ENCODE assay signal across 8 mouse cellular contexts in genomic region chr19:8976535-8976934, GRCm38 (mm10). TPM values are rescaled to one million over a fixed set of nuclear protein-coding genes. Genes with fewer than 3 reads are reported as not detected.
DNase-seq lines count a peak whose midpoint lies in the region; ATAC-seq and TF ChIP-seq lines count a peak whose summit lies in the region.

No protein-coding gene starts in this region.

- peaks cover 3% of the 10 kb centered on the region; the same call in 1 of the 2 replicates for H3K36me3 ChIP-seq in testis, adult 2 months (ENCODE audit: control insufficient read depth, insufficient read depth, low read length)
- H3K36me3 ChIP-seq in stomach, postnatal 0 days (ENCODE audit: control insufficient read depth, insufficient read depth, low read length): peaks cover 47% of the 10 kb centered on the region

- no peak for DNase-seq in testis, postnatal 14 days (ENCODE audit: low spot score)
- DNase-seq in c-Kit-positive CD71-positive TER-119-negative erythroid progenitor cells, embryonic 14.5 days (ENCODE audit: low read depth): peak; percentile 40
- peak; percentile 60 to 68 for DNase-seq in gastrocnemius, adult 8-10 months (ENCODE audit: low spot score in 2 of 2)
- peak; percentile 59 for DNase-seq in kidney, adult 9 months
- peak; percentile 66 to 70 for DNase-seq in lung, postnatal 4 days
- DNase-seq in stomach, postnatal 0 days (ENCODE audit: low spot score): peak; percentile 70
- DNase-seq in c-Kit-positive CD71-positive TER-119-positive erythroid progenitor cells, embryonic 14.5 days (ENCODE audit: low spot score): no peak

- no peak overlapping the region for H3K4me3 ChIP-seq in testis, adult 2 months (ENCODE audit: control insufficient read depth, low read depth, low read length)
- no peak overlapping the region for H3K4me3 ChIP-seq in stomach, postnatal 0 days (ENCODE audit: low read depth, low read length)

- WGBS in stomach, postnatal 0 days: 40% methylated on average over 3 of the region's 3 CpGs

- TF ChIP-seq CTCF in testis, adult 2 months (IDR thresholded peaks at IDR 0.05; ENCODE audit: control insufficient read depth, insufficient read depth, insufficient replicate concordance, low read depth, low read length): peak; percentile 48; the same call in 1 of the 2 replicates
- peak; percentile 94 for TF ChIP-seq CTCF in stomach, postnatal 0 days (IDR thresholded peaks at IDR 0.05; ENCODE audit: low read depth)

- TF ChIP-seq POLR2A in testis, adult 2 months (IDR thresholded peaks at IDR 0.05; ENCODE audit: control insufficient read depth, low read depth, low read length): no peak

- H3K9ac ChIP-seq in stomach, postnatal 0 days (ENCODE audit: low read length): no peak overlapping the region

- H3K4me1 ChIP-seq in testis, adult 2 months (ENCODE audit: control insufficient read depth, insufficient read depth, low read length): no peaks in the 10 kb centered on the region
- no peaks in the 10 kb centered on the region for H3K4me1 ChIP-seq in stomach, postnatal 0 days (replicated peaks; ENCODE audit: control insufficient read depth, insufficient read depth)

- H3K9me3 ChIP-seq in stomach, postnatal 0 days (ENCODE audit: control insufficient read depth, low read length): no peaks in the 10 kb centered on the region

- no peak overlapping the region for H3K27ac ChIP-seq in testis, adult 2 months (ENCODE audit: control insufficient read depth, insufficient read depth, low read depth, low read length)
- H3K27ac ChIP-seq in stomach, postnatal 0 days (replicated peaks): no peak overlapping the region

- TF ChIP-seq EP300 in stomach, postnatal 0 days (optimal IDR thresholded peaks at IDR 0.05): no peak

- H3K27me3 ChIP-seq in testis, adult 2 months (ENCODE audit: control insufficient read depth, insufficient read depth, low read length): no peaks in the 10 kb centered on the region
- no peaks in the 10 kb centered on the region for H3K27me3 ChIP-seq in stomach, postnatal 0 days (ENCODE audit: control insufficient read depth, insufficient read depth, low read length)

- no peak overlapping the region for H3K4me2 ChIP-seq in stomach, postnatal 0 days (replicated peaks; ENCODE audit: low read depth)

- peak; percentile 88 for ATAC-seq in stomach, postnatal 0 days (ENCODE audit: low FRiP score, low TSS enrichment)

RNA-seq across cellular contexts. Expression of gene Eef1g, which starts 9.7 kb away (rescaled TPM):
- 442 and 506 TPM in 2 replicates for polyA plus RNA-seq in testis, adult 2 months (2012; rRNA removed)
- 100 to 1,000 TPM; 411 to 454 (median 425) TPM for total RNA-seq in gastrocnemius, adult 8-10 months (2022)
- polyA plus RNA-seq in stomach, postnatal 0 days (2015; fragmentation: Nextera tagmentation; extraction: Ambion mirVana): 240 and 247 TPM in 2 replicates

RNA-seq across cellular contexts. Expression of gene Ahnak, which starts 12.5 kb away (rescaled TPM):
- 1.6 and 2.3 TPM in 2 replicates for polyA plus RNA-seq in testis, adult 2 months (2012; rRNA removed)
- total RNA-seq in gastrocnemius, adult 8-10 months (2022): 100 to 1,000 TPM; 249 to 267 (median 253) TPM
- polyA plus RNA-seq in stomach, postnatal 0 days (2015; fragmentation: Nextera tagmentation; extraction: Ambion mirVana): 86.6 and 103 TPM in 2 replicates

RNA-seq across cellular contexts. Expression of gene Tut1, which starts 22.9 kb away (rescaled TPM):
- 38.2 and 38.6 TPM in 2 replicates for polyA plus RNA-seq in testis, adult 2 months (2012; rRNA removed)
- total RNA-seq in gastrocnemius, adult 8-10 months (2022): 10 to 100 TPM in 1 of 4 experiments, 1 to 10 TPM in 3; 7.8 to 11.8 (median 9.0) TPM
- 14.9 and 15.8 TPM in 2 replicates for polyA plus RNA-seq in stomach, postnatal 0 days (2015; fragmentation: Nextera tagmentation; extraction: Ambion mirVana)

RNA-seq across cellular contexts. Expression of gene Mta2, which starts 34.9 kb away (rescaled TPM):
- 14.0 and 14.5 TPM in 2 replicates for polyA plus RNA-seq in testis, adult 2 months (2012; rRNA removed)
- total RNA-seq in gastrocnemius, adult 8-10 months (2022): 10 to 100 TPM; 21.0 to 25.7 (median 23.4) TPM
- 68.0 and 69.3 TPM in 2 replicates for polyA plus RNA-seq in stomach, postnatal 0 days (2015; fragmentation: Nextera tagmentation; extraction: Ambion mirVana)

RNA-seq across cellular contexts. Expression of gene Eml3, which starts 47.2 kb away (rescaled TPM):
- polyA plus RNA-seq in testis, adult 2 months (2012; rRNA removed): 4.9 and 5.7 TPM in 2 replicates
- 1 to 10 TPM; 3.5 to 4.7 (median 4.3) TPM for total RNA-seq in gastrocnemius, adult 8-10 months (2022)
- 24.6 and 26.6 TPM in 2 replicates for polyA plus RNA-seq in stomach, postnatal 0 days (2015; fragmentation: Nextera tagmentation; extraction: Ambion mirVana)

Comparison
In these comparisons a context has a peak if more than half of its experiments do, and no peak if none do; other contexts are left out.
1. DNase-seq: peak in c-Kit-positive CD71-positive TER-119-negative erythroid progenitor cells, embryonic 14.5 days (single experiment), gastrocnemius, adult 8-10 months (2 of 2), kidney, adult 9 months (single experiment), lung, postnatal 4 days (2 of 2) and stomach, postnatal 0 days (single experiment); none in testis, postnatal 14 days (single experiment) and c-Kit-positive CD71-positive TER-119-positive erythroid progenitor cells, embryonic 14.5 days (single experiment).
2. RNA of gene Ahnak, which starts 12.5 kb away (polyA plus RNA-seq): 86.6 to 103 TPM in stomach, postnatal 0 days; 1.6 to 2.3 TPM in testis, adult 2 months; every median in the first group is over 10 times any median in the second.